Mouse (Mus musculus) heart, embryonic 15.5 days (tissue): Measurements from ENCODE around the gene Trmt5. TPM values are rescaled to one million over a fixed set of nuclear protein-coding genes. Genes with fewer than 3 reads are reported as not detected.

ENCODE experiments used
- ATAC-seq: fragments of 200-750 bp; cut with Nextera tagmentation; replicated peaks from 2 replicates; pipeline ENCODE4 v1.8.0; 2017; ENCODE audit warnings: low read depth, moderate TSS enrichment; ENCODE audit not compliant: insufficient number of reproducible peaks, insufficient read depth, low FRiP score
- H3K27ac ChIP-seq: fragments of 300-500 bp; sonication (generic); 2 replicates; pipeline ENCODE4 v1.5.1; 2015; ENCODE audit warnings: mild to moderate bottlenecking, inconsistent platforms
- H3K27me3 ChIP-seq: fragments of 300-500 bp; sonication (generic); 2 replicates; pipeline ENCODE4 v1.6.1; 2015; ENCODE audit warnings: inconsistent platforms
- H3K36me3 ChIP-seq: fragments of 300-500 bp; sonication (generic); 2 replicates; pipeline ENCODE4 v1.6.1; 2015; ENCODE audit warnings: mild to moderate bottlenecking, inconsistent platforms
- H3K4me1 ChIP-seq: fragments of 300-500 bp; sonication (generic); replicated peaks from 2 replicates; pipeline ENCODE4 v1.6.1; 2015; ENCODE audit warnings: inconsistent platforms
- H3K4me2 ChIP-seq: fragments of 300-500 bp; sonication (generic); 2 replicates; pipeline ENCODE4 v1.6.1; 2015; ENCODE audit warnings: inconsistent platforms, mild to moderate bottlenecking, moderate library complexity
- H3K4me3 ChIP-seq: fragments of 300-500 bp; sonication (generic); 2 replicates; pipeline ENCODE4 v1.5.1; 2015; ENCODE audit warnings: mild to moderate bottlenecking, inconsistent platforms
- H3K9ac ChIP-seq: fragments of 300-500 bp; sonication (generic); 2 replicates; pipeline ENCODE4 v1.6.1; 2015; ENCODE audit warnings: mild to moderate bottlenecking, inconsistent platforms
- H3K9me3 ChIP-seq: fragments of 300-500 bp; sonication (generic); replicated peaks from 2 replicates; pipeline ENCODE4 v1.6.1; 2016; ENCODE audit warnings: inconsistent platforms
- WGBS: fragments of 180-500 bp; shearing (Covaris S2); methylation state at CpG from one replicate; pipeline ENCODE4 v1.1.7; 2015; ENCODE audit warnings: mixed read lengths; 5-methylcytosine and 5-hydroxymethylcytosine counted together
- polyA plus RNA-seq: library from polyadenylated mRNA; unstranded; fragments of >200 nt; fragmentation: Nextera tagmentation; extraction: Ambion mirVana; gene quantifications from 2 replicates; pipeline ENCODE4 v1.2.1, GENCODE M21; 2015

The Trmt5 gene
- polyA plus RNA-seq, result 12.4 and 13.5 TPM in 2 replicates

- Histone ChIP-seq H3K4me2 (peak within 1 kb of the TSS; percentile 77), H3K9ac (peak within 1 kb of the TSS; percentile 80), H3K4me1 (peaks cover 34% of the 10 kb centered on the region), H3K27me3 (no peaks in the 10 kb centered on the region), H3K4me3 (peak within 1 kb of the TSS; percentile 74), H3K9me3 (no peaks in the 10 kb centered on the region), H3K27ac (peak within 1 kb of the TSS; percentile 86), H3K36me3 (peaks cover 10% of the 10 kb centered on the region)
- ATAC-seq, result peak; percentile 94
- under 1% methylated on average over 53 of the region's 53 CpGs for WGBS
Measured at GRCm38 (mm10) chr12:73286287-73287092, at the start of gene Trmt5, which contains the start of gene Slc38a6. Trmt5 (minus strand) TSS chr12:73286710. Slc38a6 (plus strand) TSS chr12:73286779.

- peak overlapping the region; percentile 3; the same call in 1 of the 2 replicates for H3K27ac ChIP-seq
- H3K9me3 ChIP-seq, result no peaks in the 10 kb centered on the region
- H3K4me1 ChIP-seq, result 0 out of 2 replicates have a peak, but pooled peaks cover 7% of the 10 kb centered on the region
- no peaks in the 10 kb centered on the region for H3K36me3 ChIP-seq
- H3K4me3 ChIP-seq, result no peak overlapping the region
- no peak for ATAC-seq
- WGBS, result 54% methylated on average over 8 of the region's 8 CpGs
- H3K9ac ChIP-seq, result no peak overlapping the region
- no peak overlapping the region for H3K4me2 ChIP-seq
- H3K27me3 ChIP-seq, result no peaks in the 10 kb centered on the region
Measured at GRCm38 (mm10) chr12:73334051-73334551, 47.6 kb upstream of the Trmt5 start.

GRCm38 (mm10) chr12:73332701-73333100 is 46.2 kb upstream of the Trmt5 start:
- no peak overlapping the region for H3K4me3 ChIP-seq
- no peak overlapping the region for H3K9ac ChIP-seq
- H3K4me2 ChIP-seq, result no peak overlapping the region
- no peaks in the 10 kb centered on the region for H3K9me3 ChIP-seq
- H3K27ac ChIP-seq, result no peak overlapping the region
- 0 out of 2 replicates have a peak, but pooled peaks cover 7% of the 10 kb centered on the region for H3K4me1 ChIP-seq
- WGBS, result 82% methylated on average over 4 of the region's 4 CpGs
- ATAC-seq, result no peak
- no peaks in the 10 kb centered on the region for H3K36me3 ChIP-seq
- no peaks in the 10 kb centered on the region for H3K27me3 ChIP-seq

- H3K9me3 ChIP-seq, result no peaks in the 10 kb centered on the region
- H3K4me2 ChIP-seq, result no peak overlapping the region
- WGBS, result 65% methylated on average over 7 of the region's 7 CpGs
- H3K4me1 ChIP-seq, result peaks cover 18% of the 10 kb centered on the region
- H3K36me3 ChIP-seq, result no peaks in the 10 kb centered on the region
- no peak overlapping the region for H3K27ac ChIP-seq
- ATAC-seq, result no peak
- H3K4me3 ChIP-seq, result no peak overlapping the region
- H3K27me3 ChIP-seq, result no peaks in the 10 kb centered on the region
- no peak overlapping the region for H3K9ac ChIP-seq
Measured at GRCm38 (mm10) chr12:73330236-73330635, 43.7 kb upstream of the Trmt5 start.

GRCm38 (mm10) chr12:73328448-73329167 is 42.1 kb upstream of the Trmt5 start:
- Histone ChIP-seq H3K27ac (no peak overlapping the region), H3K4me2 (no peak overlapping the region), H3K36me3 (no peaks in the 10 kb centered on the region), H3K4me1 (peaks cover 17% of the 10 kb centered on the region), H3K9me3 (no peaks in the 10 kb centered on the region), H3K4me3 (no peak overlapping the region), H3K9ac (no peak overlapping the region), H3K27me3 (no peaks in the 10 kb centered on the region)
- 66% methylated on average over 4 of the region's 4 CpGs for WGBS
- no peak for ATAC-seq

GRCm38 (mm10) chr12:73327381-73327780 is 40.9 kb upstream of the Trmt5 start:
- no peak for ATAC-seq
- WGBS, result 75% methylated on average over 3 of the region's 3 CpGs

DNA sequence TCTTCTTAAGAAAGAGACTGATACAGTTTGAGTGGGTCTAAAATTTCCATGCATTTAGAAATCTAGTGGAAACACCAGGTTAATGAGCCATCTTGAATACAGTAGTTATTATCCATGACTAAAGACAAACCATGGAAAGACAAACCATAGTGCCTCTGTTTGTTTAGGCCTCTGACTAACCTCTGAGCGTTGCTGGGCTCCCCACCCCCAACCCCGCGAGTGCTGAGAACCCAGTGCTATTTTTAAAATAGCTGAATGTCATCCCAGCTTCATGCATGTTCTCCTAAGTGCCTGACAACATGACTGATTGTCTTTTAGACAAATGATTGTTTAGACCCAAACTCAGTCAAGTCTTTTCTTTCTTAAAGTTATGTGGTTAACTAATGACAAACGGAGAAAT is 39.1 kb upstream of the Trmt5 start:
- Histone ChIP-seq H3K4me1 (peaks cover 17% of the 10 kb centered on the region), H3K27ac (peak overlapping the region; percentile 76), H3K9me3 (no peaks in the 10 kb centered on the region), H3K27me3 (no peaks in the 10 kb centered on the region), H3K4me2 (no peak overlapping the region; the same call in 1 of the 2 replicates), H3K4me3 (no peak overlapping the region), H3K9ac (no peak overlapping the region), H3K36me3 (no peaks in the 10 kb centered on the region)
- WGBS, result 16% methylated on average over 4 of the region's 4 CpGs
- peak; percentile 80; the same call in 1 of the 2 replicates for ATAC-seq

More at GRCm38 (mm10) chr12:73327381-73327780, 40.9 kb upstream of the Trmt5 start:
- Histone ChIP-seq H3K36me3 (no peaks in the 10 kb centered on the region), H3K4me2 (no peak overlapping the region), H3K9ac (no peak overlapping the region), H3K27ac (no peak overlapping the region), H3K4me1 (peaks cover 17% of the 10 kb centered on the region), H3K4me3 (no peak overlapping the region), H3K9me3 (no peaks in the 10 kb centered on the region), H3K27me3 (no peaks in the 10 kb centered on the region)

GRCm38 (mm10) chr12:73325181-73325580 is 38.7 kb upstream of the Trmt5 start:
- Histone ChIP-seq H3K4me1 (peaks cover 17% of the 10 kb centered on the region), H3K9me3 (no peaks in the 10 kb centered on the region), H3K36me3 (no peaks in the 10 kb centered on the region), H3K4me3 (no peak overlapping the region), H3K27me3 (no peaks in the 10 kb centered on the region), H3K9ac (no peak overlapping the region), H3K4me2 (no peak overlapping the region), H3K27ac (peak overlapping the region; percentile 76)
- WGBS, result 16% methylated on average over 2 of the region's 2 CpGs
- no peak for ATAC-seq

- no peaks in the 10 kb centered on the region for H3K27me3 ChIP-seq
- no peak overlapping the region for H3K4me2 ChIP-seq
- 83% methylated on average over 1 of the region's 1 CpGs for WGBS
- no peak; the same call in 1 of the 2 replicates for ATAC-seq
- H3K4me1 ChIP-seq, result peaks cover 17% of the 10 kb centered on the region
- no peaks in the 10 kb centered on the region for H3K9me3 ChIP-seq
- peak overlapping the region; percentile 76 for H3K27ac ChIP-seq
- H3K9ac ChIP-seq, result no peak overlapping the region
- H3K36me3 ChIP-seq, result no peaks in the 10 kb centered on the region
- H3K4me3 ChIP-seq, result no peak overlapping the region
Measured at GRCm38 (mm10) chr12:73324742-73325141, 38.2 kb upstream of the Trmt5 start.

GRCm38 (mm10) chr12:73324180-73324586 is 37.7 kb upstream of the Trmt5 start:
- ATAC-seq, result no peak
- Histone ChIP-seq H3K4me1 (peaks cover 17% of the 10 kb centered on the region), H3K27me3 (no peaks in the 10 kb centered on the region), H3K27ac (0 out of 2 replicates have a peak overlapping the region, but pooled peaks have one; percentile 76), H3K9me3 (no peaks in the 10 kb centered on the region), H3K4me2 (no peak overlapping the region), H3K4me3 (no peak overlapping the region), H3K36me3 (no peaks in the 10 kb centered on the region), H3K9ac (no peak overlapping the region)
- 82% methylated on average over 8 of the region's 8 CpGs for WGBS
